In the genomic region with DNA sequence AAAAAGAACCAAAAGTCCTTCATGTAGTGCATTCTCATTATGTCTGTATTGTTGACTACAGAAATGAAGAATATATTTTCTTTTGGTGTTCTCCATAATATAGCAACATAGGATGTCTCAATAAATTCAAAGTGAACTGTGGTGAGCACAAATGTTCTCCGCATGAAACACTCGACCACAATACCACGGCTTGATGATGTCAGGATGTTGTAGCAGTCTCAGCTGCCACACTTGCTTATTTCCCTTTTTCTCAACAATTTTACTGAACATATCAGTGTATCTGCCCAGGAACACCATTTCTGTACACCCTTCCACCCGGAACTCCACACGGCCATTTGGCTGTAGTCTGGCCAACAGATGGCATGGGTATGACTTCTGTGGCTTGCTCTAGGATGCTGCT, we compare ENCODE assay signal across 14 mouse cellular contexts.
"Had no signal": no experiment of that assay in that cellular context is flagged by ENCODE, and none has a peak within 500 bp of the region (broad histone marks: within the 10 kb centered on the region; RNA-seq: fewer than 3 reads in every experiment).

No protein-coding gene starts in this region.

- DNase-seq: gastrocnemius, postnatal 14 days; gastrocnemius, postnatal 36 days; heart, adult 18-20 months; heart, postnatal 10 days; heart, postnatal 4 days; kidney, adult 18-20 months; kidney, adult 8-10 months; kidney, postnatal 10 days; kidney, postnatal 25 days; kidney, postnatal 4 days; left cerebral cortex, postnatal 4 days had no signal

- ATAC-seq: hindbrain, postnatal 0 days; intestine, embryonic 16.5 days; liver, embryonic 12.5 days had no signal
